Mouse (Mus musculus): ENCODE measurements around the gene 1700025G04Rik. TPM values are rescaled to one million over a fixed set of nuclear protein-coding genes. Genes with fewer than 3 reads are reported as not detected.

Gene 1700025G04Rik
- polyA plus RNA-seq, 1 experiment from 2014 or later, result 52.7 TPM

DNA sequence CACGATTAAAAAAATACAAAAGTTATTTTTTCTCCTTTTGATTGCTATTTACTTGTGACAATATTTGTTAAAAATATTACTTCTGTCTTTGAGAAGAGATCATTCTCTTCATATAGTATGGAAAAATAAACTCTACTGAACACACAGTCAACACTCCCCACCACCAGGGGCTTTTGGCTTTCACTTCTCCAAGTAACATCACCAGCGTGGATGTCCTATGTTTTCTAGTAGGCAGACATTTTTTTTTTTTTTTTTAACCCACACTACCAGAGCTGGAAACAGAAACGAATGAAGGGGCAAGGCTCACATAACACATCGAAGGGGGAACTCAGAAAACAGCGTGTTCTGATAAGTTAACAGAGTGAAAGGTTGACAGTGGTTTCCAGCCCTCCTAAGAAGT is 197.9 kb downstream of the 1700025G04Rik start:
- H3K4me2 ChIP-seq (replicated peaks; ENCODE audit: low read depth, low read length), result no peak overlapping the region
- ATAC-seq (ENCODE audit: low FRiP score), result no peak
- WGBS, result 93% methylated on average over 5 of the region's 5 CpGs
- H3K36me3 ChIP-seq (ENCODE audit: control insufficient read depth, insufficient read depth, low read length), result no peaks in the 10 kb centered on the region
- H3K4me3 ChIP-seq (ENCODE audit: low read depth, low read length), result no peak overlapping the region
- DNase-seq (ENCODE audit: low spot score), result no peak
- no peaks in the 10 kb centered on the region for H3K27me3 ChIP-seq (ENCODE audit: control insufficient read depth, insufficient read depth, low read length)
- H3K27ac ChIP-seq (ENCODE audit: low read depth, low read length), result no peak overlapping the region
- H3K9me3 ChIP-seq (ENCODE audit: control insufficient read depth, low read length), result no peaks in the 10 kb centered on the region
- H3K9ac ChIP-seq (ENCODE audit: low read depth, low read length), result no peak overlapping the region
- no peaks in the 10 kb centered on the region for H3K4me1 ChIP-seq (replicated peaks; ENCODE audit: control insufficient read depth, insufficient read depth, low read length)

DNA sequence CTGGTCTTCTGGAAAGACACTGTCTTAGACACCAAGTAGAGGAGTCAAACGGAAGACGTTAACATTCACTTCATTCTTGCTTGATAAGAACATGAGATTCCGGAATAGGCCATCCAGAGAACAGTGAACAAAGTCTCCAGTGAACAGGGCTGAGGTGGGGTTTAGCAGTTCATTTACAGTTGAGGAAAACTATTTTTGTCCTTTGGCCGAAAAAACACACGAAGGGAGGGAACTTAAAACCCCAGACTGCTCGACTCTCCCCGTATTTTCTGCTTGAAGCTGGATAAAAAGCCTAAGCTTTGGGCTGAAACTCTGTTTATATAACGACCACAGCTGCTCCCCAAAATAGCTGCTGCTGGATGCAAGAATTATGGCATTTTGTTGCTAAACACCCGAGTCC is 198.7 kb downstream of the 1700025G04Rik start:
- WGBS, result 88% methylated on average over 9 of the region's 9 CpGs

DNA sequence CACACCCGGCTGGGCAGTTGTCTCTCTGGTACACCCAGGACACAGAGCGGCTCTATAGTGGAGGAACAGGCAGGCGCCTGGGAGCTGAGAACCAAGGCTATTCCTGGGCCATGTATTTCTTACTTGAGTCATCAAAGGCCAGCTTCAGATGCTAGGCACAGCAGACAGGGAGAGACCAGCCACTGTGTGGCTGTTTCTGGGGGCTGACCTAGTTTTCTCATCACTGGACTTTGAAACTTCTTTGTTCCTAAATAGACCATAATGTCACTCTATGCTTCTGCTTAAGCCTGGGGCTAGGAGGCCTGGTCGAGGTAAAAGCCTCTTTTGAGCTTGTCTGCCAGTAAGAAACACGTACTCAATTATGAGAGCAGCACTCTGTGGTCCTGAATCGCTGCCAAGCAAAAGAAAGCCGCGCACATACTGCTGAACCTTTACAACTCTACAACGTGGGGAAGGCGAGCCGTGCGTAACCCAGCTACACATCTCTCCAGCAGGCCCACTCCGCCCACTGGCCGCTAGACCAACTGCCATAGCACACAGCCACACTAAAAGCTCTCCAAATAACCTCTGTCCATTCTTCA is 199.8 kb downstream of the 1700025G04Rik start:
- Histone ChIP-seq H3K4me2 (replicated peaks; ENCODE audit: low read depth, low read length) (no peak overlapping the region), H3K9ac (ENCODE audit: low read depth, low read length) (no peak overlapping the region), H3K4me1 (replicated peaks; ENCODE audit: control insufficient read depth, insufficient read depth, low read length) (no peaks in the 10 kb centered on the region), H3K9me3 (ENCODE audit: control insufficient read depth, low read length) (no peaks in the 10 kb centered on the region), H3K36me3 (ENCODE audit: control insufficient read depth, insufficient read depth, low read length) (no peaks in the 10 kb centered on the region), H3K27me3 (ENCODE audit: control insufficient read depth, insufficient read depth, low read length) (no peaks in the 10 kb centered on the region), H3K4me3 (ENCODE audit: low read depth, low read length) (no peak overlapping the region), H3K27ac (ENCODE audit: low read depth, low read length) (no peak overlapping the region)
- DNase-seq (ENCODE audit: low spot score) (no peak), ATAC-seq (ENCODE audit: low FRiP score) (no peak)
- WGBS, result 81% methylated on average over 14 of the region's 14 CpGs

More for the DNA sequence above, 198.7 kb downstream of the 1700025G04Rik start:
- DNase-seq (ENCODE audit: low spot score), result no peak
- ATAC-seq (ENCODE audit: low FRiP score), result no peak
- no peaks in the 10 kb centered on the region for H3K27me3 ChIP-seq (ENCODE audit: control insufficient read depth, insufficient read depth, low read length)
- H3K4me2 ChIP-seq (replicated peaks; ENCODE audit: low read depth, low read length), result no peak overlapping the region
- H3K27ac ChIP-seq (ENCODE audit: low read depth, low read length), result no peak overlapping the region
- no peaks in the 10 kb centered on the region for H3K36me3 ChIP-seq (ENCODE audit: control insufficient read depth, insufficient read depth, low read length)
- H3K9ac ChIP-seq (ENCODE audit: low read depth, low read length), result no peak overlapping the region
- H3K4me3 ChIP-seq (ENCODE audit: low read depth, low read length), result no peak overlapping the region
- H3K9me3 ChIP-seq (ENCODE audit: control insufficient read depth, low read length), result no peaks in the 10 kb centered on the region
- no peaks in the 10 kb centered on the region for H3K4me1 ChIP-seq (replicated peaks; ENCODE audit: control insufficient read depth, insufficient read depth, low read length)

DNA sequence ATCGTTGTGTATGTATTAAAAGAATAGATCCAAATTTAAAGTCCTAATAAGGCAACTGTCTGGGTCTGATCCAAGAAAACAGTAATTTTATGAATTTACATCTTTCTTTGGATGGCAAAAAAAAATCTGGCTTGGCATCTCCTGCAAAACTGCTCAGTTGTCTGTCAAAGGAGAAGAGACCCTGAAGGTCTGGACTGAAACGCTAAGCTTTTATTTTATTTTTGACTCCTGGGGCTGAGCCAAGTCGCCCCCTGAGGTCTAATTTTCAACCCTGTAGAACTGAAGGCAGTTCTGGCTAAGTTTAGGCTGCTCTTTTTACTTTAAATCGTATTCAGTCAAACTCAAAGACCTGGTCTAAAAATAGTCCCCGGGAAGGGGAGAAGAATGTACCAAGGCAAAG is 202.3 kb downstream of the 1700025G04Rik start:
- H3K27ac ChIP-seq (ENCODE audit: low read depth, low read length), result no peak overlapping the region
- H3K27me3 ChIP-seq (ENCODE audit: control insufficient read depth, insufficient read depth, low read length), result no peaks in the 10 kb centered on the region
- H3K4me1 ChIP-seq (replicated peaks; ENCODE audit: control insufficient read depth, insufficient read depth, low read length), result no peaks in the 10 kb centered on the region
- no peak for DNase-seq (ENCODE audit: low spot score)
- H3K4me2 ChIP-seq (replicated peaks; ENCODE audit: low read depth, low read length), result no peak overlapping the region
- no peak for ATAC-seq (ENCODE audit: low FRiP score)
- H3K36me3 ChIP-seq (ENCODE audit: control insufficient read depth, insufficient read depth, low read length), result no peaks in the 10 kb centered on the region
- H3K9me3 ChIP-seq (ENCODE audit: control insufficient read depth, low read length), result no peaks in the 10 kb centered on the region
- no peak overlapping the region for H3K4me3 ChIP-seq (ENCODE audit: low read depth, low read length)
- H3K9ac ChIP-seq (ENCODE audit: low read depth, low read length), result no peak overlapping the region
- WGBS, result 79% methylated on average over 5 of the region's 5 CpGs

DNA sequence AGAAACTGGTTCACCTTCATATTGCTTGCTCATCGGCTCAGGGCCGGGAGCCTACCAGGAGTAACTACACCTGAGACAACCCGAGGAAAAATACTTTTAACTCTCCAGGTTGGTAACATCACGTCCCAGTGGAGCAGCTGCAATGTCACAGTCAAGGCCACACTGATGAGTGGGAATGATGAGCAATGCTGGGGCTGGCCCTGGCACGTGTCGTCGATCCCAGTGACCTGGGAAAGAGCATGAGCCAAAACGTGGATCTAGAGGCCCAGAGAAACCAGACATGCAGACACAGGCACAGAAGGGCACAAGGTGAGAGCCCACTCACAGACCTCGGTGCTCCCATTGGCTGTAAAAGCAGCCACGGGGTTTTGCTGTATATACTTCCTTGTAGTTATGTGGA is 202.8 kb downstream of the 1700025G04Rik start:
- H3K9me3 ChIP-seq (ENCODE audit: control insufficient read depth, low read length), result no peaks in the 10 kb centered on the region
- ATAC-seq (ENCODE audit: low FRiP score) (no peak), DNase-seq (ENCODE audit: low spot score) (no peak)
- H3K36me3 ChIP-seq (ENCODE audit: control insufficient read depth, insufficient read depth, low read length), result no peaks in the 10 kb centered on the region
- no peak overlapping the region for H3K9ac ChIP-seq (ENCODE audit: low read depth, low read length)
- H3K4me2 ChIP-seq (replicated peaks; ENCODE audit: low read depth, low read length), result no peak overlapping the region
- H3K27me3 ChIP-seq (ENCODE audit: control insufficient read depth, insufficient read depth, low read length), result no peaks in the 10 kb centered on the region
- no peaks in the 10 kb centered on the region for H3K4me1 ChIP-seq (replicated peaks; ENCODE audit: control insufficient read depth, insufficient read depth, low read length)
- no peak overlapping the region for H3K27ac ChIP-seq (ENCODE audit: low read depth, low read length)
- 90% methylated on average over 10 of the region's 10 CpGs for WGBS
- H3K4me3 ChIP-seq (ENCODE audit: low read depth, low read length), result no peak overlapping the region

DNA sequence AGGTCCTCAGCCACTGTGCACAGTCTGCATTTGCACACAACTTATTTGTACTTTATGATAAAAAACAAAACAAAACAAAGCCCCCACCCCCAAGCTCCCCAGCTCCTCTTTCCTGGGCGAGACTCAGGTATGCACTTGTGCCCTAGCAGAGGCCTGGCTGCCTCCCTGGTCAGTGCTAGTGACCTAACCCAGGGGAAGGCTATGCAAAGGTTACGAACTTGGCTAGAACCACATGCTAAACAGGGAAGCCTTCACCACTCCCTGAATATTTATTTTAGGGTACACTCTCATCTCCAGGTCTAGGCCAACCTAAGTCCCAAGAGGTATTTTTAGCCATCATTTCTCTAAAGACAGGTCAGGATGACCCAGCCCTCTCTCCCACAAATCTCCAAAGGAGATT is 203.8 kb downstream of the 1700025G04Rik start:
- no peaks in the 10 kb centered on the region for H3K9me3 ChIP-seq (ENCODE audit: control insufficient read depth, low read length)
- H3K9ac ChIP-seq (ENCODE audit: low read depth, low read length), result no peak overlapping the region
- no peaks in the 10 kb centered on the region for H3K27me3 ChIP-seq (ENCODE audit: control insufficient read depth, insufficient read depth, low read length)
- no peak for DNase-seq (ENCODE audit: low spot score)
- H3K4me3 ChIP-seq (ENCODE audit: low read depth, low read length), result no peak overlapping the region
- no peak overlapping the region for H3K27ac ChIP-seq (ENCODE audit: low read depth, low read length)
- no peaks in the 10 kb centered on the region for H3K36me3 ChIP-seq (ENCODE audit: control insufficient read depth, insufficient read depth, low read length)
- WGBS, result 86% methylated on average over 2 of the region's 2 CpGs
- H3K4me2 ChIP-seq (replicated peaks; ENCODE audit: low read depth, low read length), result no peak overlapping the region
- no peak for ATAC-seq (ENCODE audit: low FRiP score)
- H3K4me1 ChIP-seq (replicated peaks; ENCODE audit: control insufficient read depth, insufficient read depth, low read length), result 0 out of 2 replicates have a peak, but pooled peaks cover under 1% of the 10 kb centered on the region

DNA sequence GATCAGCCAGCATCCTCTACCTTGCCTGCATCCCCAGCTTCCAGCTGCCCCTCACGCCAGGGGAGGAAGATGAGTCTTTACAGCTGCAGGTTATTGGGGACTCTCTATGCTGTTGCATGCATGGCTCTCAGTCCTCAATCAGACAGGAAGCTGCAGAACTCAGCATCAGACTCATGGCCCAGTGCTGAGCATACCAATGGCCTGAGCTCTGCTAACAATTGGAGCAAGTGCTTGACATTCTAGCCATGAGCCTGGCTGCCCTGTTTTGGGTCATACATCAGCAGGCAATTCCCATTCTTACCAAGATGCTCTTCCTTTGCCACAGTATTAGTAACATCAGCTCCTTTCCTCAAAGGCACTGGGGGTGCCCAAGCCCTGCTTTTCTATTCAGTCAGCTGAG is 208.7 kb downstream of the 1700025G04Rik start:
- Histone ChIP-seq H3K27me3 (ENCODE audit: control insufficient read depth, insufficient read depth, low read length) (no peaks in the 10 kb centered on the region), H3K4me1 (replicated peaks; ENCODE audit: control insufficient read depth, insufficient read depth, low read length) (0 out of 2 replicates have a peak, but pooled peaks cover 3% of the 10 kb centered on the region), H3K27ac (ENCODE audit: low read depth, low read length) (no peak overlapping the region; the same call in 1 of the 2 replicates), H3K36me3 (ENCODE audit: control insufficient read depth, insufficient read depth, low read length) (no peaks in the 10 kb centered on the region), H3K4me2 (replicated peaks; ENCODE audit: low read depth, low read length) (no peak overlapping the region), H3K9me3 (ENCODE audit: control insufficient read depth, low read length) (no peaks in the 10 kb centered on the region), H3K9ac (ENCODE audit: low read depth, low read length) (no peak overlapping the region), H3K4me3 (ENCODE audit: low read depth, low read length) (no peak overlapping the region)
- no peak for ATAC-seq (ENCODE audit: low FRiP score)
- WGBS, result 73% methylated on average over 1 of the region's 1 CpGs
- no peak for DNase-seq (ENCODE audit: low spot score)

DNA sequence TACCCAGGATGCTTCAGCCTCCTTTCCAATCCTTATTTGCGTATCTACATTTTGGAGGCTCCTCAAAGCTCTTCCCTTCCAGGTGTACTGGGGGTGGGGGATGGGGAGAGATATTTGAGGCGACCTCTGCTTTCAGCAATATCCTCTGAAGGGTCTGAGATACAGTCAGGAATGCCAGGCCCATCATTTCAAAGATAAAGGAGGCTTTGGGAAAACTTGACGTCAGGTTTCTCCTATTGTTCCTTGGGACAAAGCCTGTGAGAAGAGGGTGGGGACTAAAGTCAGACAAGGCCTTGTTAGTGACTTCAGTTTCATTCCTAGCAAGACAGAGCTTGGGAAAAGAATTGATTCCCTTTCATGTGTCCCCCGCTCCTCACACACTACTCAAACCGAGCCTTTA is 209.2 kb downstream of the 1700025G04Rik start:
- Histone ChIP-seq H3K36me3 (ENCODE audit: control insufficient read depth, insufficient read depth, low read length) (no peaks in the 10 kb centered on the region), H3K27me3 (ENCODE audit: control insufficient read depth, insufficient read depth, low read length) (no peaks in the 10 kb centered on the region)
- DNase-seq (ENCODE audit: low spot score), result no peak

DNA sequence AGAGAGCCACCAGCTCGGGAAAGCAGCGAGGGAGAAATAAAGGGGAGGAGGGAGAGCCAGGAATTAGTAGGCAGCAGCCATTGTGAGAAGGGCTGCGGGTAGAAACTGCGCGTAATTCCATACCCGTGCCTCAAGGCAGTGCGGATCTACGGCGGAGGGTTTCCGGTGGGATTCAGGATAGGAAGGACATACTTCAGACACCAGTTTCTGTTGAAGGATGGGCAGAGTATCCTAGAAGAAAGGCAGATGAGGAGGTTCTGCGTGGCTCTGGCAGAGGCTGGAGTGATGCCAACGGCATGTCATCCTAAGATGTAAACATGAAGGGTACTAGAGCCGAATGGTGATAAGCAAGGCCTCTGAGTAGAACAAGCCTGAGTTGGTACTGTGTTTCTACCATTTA is 210.0 kb downstream of the 1700025G04Rik start:
- Histone ChIP-seq H3K4me2 (replicated peaks; ENCODE audit: low read depth, low read length) (no peak overlapping the region), H3K9me3 (ENCODE audit: control insufficient read depth, low read length) (no peaks in the 10 kb centered on the region), H3K4me3 (ENCODE audit: low read depth, low read length) (no peak overlapping the region), H3K9ac (ENCODE audit: low read depth, low read length) (no peak overlapping the region), H3K27me3 (ENCODE audit: control insufficient read depth, insufficient read depth, low read length) (no peaks in the 10 kb centered on the region), H3K27ac (ENCODE audit: low read depth, low read length) (no peak overlapping the region), H3K4me1 (replicated peaks; ENCODE audit: control insufficient read depth, insufficient read depth, low read length) (0 out of 2 replicates have a peak, but pooled peaks cover 3% of the 10 kb centered on the region), H3K36me3 (ENCODE audit: control insufficient read depth, insufficient read depth, low read length) (no peaks in the 10 kb centered on the region)
- ATAC-seq (ENCODE audit: low FRiP score) (no peak), DNase-seq (ENCODE audit: low spot score) (no peak)
- 82% methylated on average over 13 of the region's 13 CpGs for WGBS

More for the DNA sequence above, 209.2 kb downstream of the 1700025G04Rik start:
- H3K9ac ChIP-seq (ENCODE audit: low read depth, low read length), result no peak overlapping the region
- H3K9me3 ChIP-seq (ENCODE audit: control insufficient read depth, low read length), result no peaks in the 10 kb centered on the region
- WGBS, result 35% methylated on average over 5 of the region's 5 CpGs
- no peak overlapping the region for H3K4me2 ChIP-seq (replicated peaks; ENCODE audit: low read depth, low read length)
- H3K4me1 ChIP-seq (replicated peaks; ENCODE audit: control insufficient read depth, insufficient read depth, low read length), result 0 out of 2 replicates have a peak, but pooled peaks cover 3% of the 10 kb centered on the region
- ATAC-seq (ENCODE audit: low FRiP score), result no peak
- H3K4me3 ChIP-seq (ENCODE audit: low read depth, low read length), result no peak overlapping the region
- no peak overlapping the region for H3K27ac ChIP-seq (ENCODE audit: low read depth, low read length)

All from hindbrain, embryonic 11.5 days (tissue).